Mouse (Mus musculus) stomach, postnatal 0 days (tissue): Measurements from ENCODE around the gene Gbe1. TPM values are rescaled to one million over a fixed set of nuclear protein-coding genes. Genes with fewer than 3 reads are reported as not detected.

Experiments
- ATAC-seq: fragments of 200-750 bp; cut with Nextera tagmentation; 2 replicates; pipeline ENCODE4 v1.8.0; 2017; ENCODE audit not compliant: low FRiP score, low TSS enrichment
- DNase-seq: peaks from one replicate; pipeline ENCODE4 v3.0.0-alpha.2; 2016; ENCODE audit warnings: low spot score
- H3K27ac ChIP-seq: fragments of 300-500 bp; sonication (generic); replicated peaks from 2 replicates; pipeline ENCODE4 v1.5.1; 2014; ENCODE audit warnings: mild to moderate bottlenecking, control low read depth
- H3K27me3 ChIP-seq: fragments of 300-500 bp; sonication (generic); 2 replicates; pipeline ENCODE4 v1.6.1; 2014; ENCODE audit warnings: low read length; ENCODE audit not compliant: control insufficient read depth, insufficient read depth
- H3K36me3 ChIP-seq: fragments of 300-500 bp; sonication (generic); 2 replicates; pipeline ENCODE4 v1.6.1; 2014; ENCODE audit warnings: low read length, mixed read lengths; ENCODE audit not compliant: control insufficient read depth, insufficient read depth
- H3K4me1 ChIP-seq: fragments of 300-500 bp; sonication (generic); replicated peaks from 2 replicates; pipeline ENCODE4 v1.6.1; 2014; ENCODE audit warnings: antibody characterized with exemption; ENCODE audit not compliant: control insufficient read depth, insufficient read depth
- H3K4me2 ChIP-seq: fragments of 300-500 bp; sonication (generic); replicated peaks from 2 replicates; pipeline ENCODE4 v1.6.1; 2014; ENCODE audit warnings: low read depth, mild to moderate bottlenecking, control low read depth, moderate library complexity
- H3K4me3 ChIP-seq: fragments of 300-500 bp; sonication (generic); 2 replicates; pipeline ENCODE4 v1.5.1; 2014; ENCODE audit warnings: low read depth, low read length, control low read depth
- H3K9ac ChIP-seq: fragments of 300-500 bp; sonication (generic); 2 replicates; pipeline ENCODE4 v1.6.1; 2014; ENCODE audit warnings: mild to moderate bottlenecking, low read length, control low read depth, mixed read lengths
- H3K9me3 ChIP-seq: fragments of 300-500 bp; sonication (generic); 2 replicates; pipeline ENCODE4 v1.6.1; 2016; ENCODE audit warnings: low read length; ENCODE audit not compliant: control insufficient read depth
- CTCF ChIP-seq: IDR thresholded peaks from 2 replicates; pipeline ENCODE4 v1.5.1; 2016; ENCODE audit warnings: antibody characterized with exemption, low read depth, mild to moderate bottlenecking, moderate library complexity
- EP300 ChIP-seq: optimal IDR thresholded peaks from 2 replicates; pipeline ENCODE3; 2016; ENCODE audit warnings: antibody characterized with exemption
- WGBS: fragments of 180-500 bp; shearing (Covaris S2); extraction: QIAGEN DNeasy Blood & Tissue Kit; methylation state at CpG from one replicate; pipeline ENCODE4 v1.1.7; 2014; 5-methylcytosine and 5-hydroxymethylcytosine counted together
- polyA plus RNA-seq: library from polyadenylated mRNA; unstranded; fragments of >200 nt; fragmentation: Nextera tagmentation; extraction: Ambion mirVana; gene quantifications from 2 replicates; pipeline ENCODE4 v1.2.1, GENCODE M21; 2015

The Gbe1 gene
- polyA plus RNA-seq, 1 experiment from 2014 or later, result 16.6 TPM

- Histone ChIP-seq H3K27me3 (no peaks in the 10 kb centered on the region), H3K4me1 (no peaks in the 10 kb centered on the region), H3K36me3 (no peaks in the 10 kb centered on the region), H3K9me3 (no peaks in the 10 kb centered on the region), H3K4me3 (no peak overlapping the region), H3K4me2 (no peak overlapping the region), H3K27ac (no peak overlapping the region), H3K9ac (no peak overlapping the region)
- no peak for TF ChIP-seq EP300
- TF ChIP-seq CTCF, result no peak
- DNase-seq (no peak), ATAC-seq (no peak)
- WGBS, result 59% methylated on average over 3 of the region's 3 CpGs
Observed at GRCm38 (mm10) chr16:70550835-70551234, 237.1 kb downstream of the Gbe1 start.

DNA sequence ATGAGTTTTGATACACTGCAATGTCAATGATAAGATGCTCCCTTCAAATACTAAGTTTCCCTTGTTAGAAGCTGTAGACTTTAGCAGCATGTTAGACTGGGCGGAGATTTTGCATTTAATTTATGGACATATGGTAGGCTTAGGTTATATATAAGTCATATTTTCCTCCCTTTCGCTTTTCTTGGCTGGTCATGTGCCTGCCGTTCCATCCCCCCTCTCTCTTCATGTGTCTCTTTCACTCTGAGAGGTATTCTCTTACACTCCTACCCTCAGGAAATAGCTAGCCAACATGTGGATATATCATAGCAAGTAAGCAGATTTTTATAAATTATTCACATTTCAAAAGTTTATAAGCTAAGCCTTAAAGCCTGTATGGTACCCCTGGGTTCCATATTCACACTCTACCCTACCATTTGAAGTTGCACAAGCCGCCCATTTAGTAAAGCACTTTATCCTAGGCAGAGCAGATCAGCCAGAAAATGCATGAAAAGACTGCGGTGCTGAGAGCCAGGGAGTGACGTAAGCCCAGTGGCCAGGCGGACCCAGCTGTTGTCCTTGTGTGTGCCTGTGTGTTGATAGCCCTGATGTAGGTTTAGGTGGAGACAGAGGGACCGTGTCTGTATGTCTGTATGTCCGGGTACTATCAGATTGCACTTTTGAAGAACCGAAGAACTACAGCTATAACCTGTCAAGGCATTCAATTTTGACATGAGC lies 248.0 kb downstream of the Gbe1 start:
- no peak for TF ChIP-seq CTCF
- no peak for TF ChIP-seq EP300
- no peaks in the 10 kb centered on the region for H3K4me1 ChIP-seq

GRCm38 (mm10) chr16:70562574-70562973 lies 248.8 kb downstream of the Gbe1 start:
- TF ChIP-seq CTCF, result no peak
- TF ChIP-seq EP300, result no peak

More for the DNA sequence above, 248.0 kb downstream of the Gbe1 start:
- Histone ChIP-seq H3K27me3 (no peaks in the 10 kb centered on the region), H3K4me2 (no peak overlapping the region), H3K36me3 (no peaks in the 10 kb centered on the region), H3K9me3 (no peaks in the 10 kb centered on the region), H3K9ac (no peak overlapping the region), H3K4me3 (no peak overlapping the region), H3K27ac (no peak overlapping the region)
- DNase-seq (no peak), ATAC-seq (no peak)
- 79% methylated on average over 10 of the region's 10 CpGs for WGBS

DNA sequence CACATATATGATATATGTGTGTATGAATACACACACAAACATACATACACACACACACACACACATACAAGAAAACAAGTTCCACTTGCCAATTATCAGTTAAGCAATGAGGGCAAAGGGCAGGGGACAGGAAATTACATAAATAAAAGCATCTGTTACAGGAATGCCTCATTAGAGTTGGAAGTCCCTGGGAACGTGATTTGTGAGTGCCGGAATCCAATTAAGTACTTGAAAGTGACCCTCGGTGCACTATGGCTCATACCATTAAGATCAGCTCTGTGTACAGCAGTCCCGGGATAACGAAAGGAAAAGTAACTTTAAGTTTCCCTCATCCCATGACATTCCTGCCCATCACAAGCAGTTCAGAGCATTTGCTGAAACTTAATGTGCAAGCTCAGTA lies 249.7 kb downstream of the Gbe1 start:
- no peaks in the 10 kb centered on the region for H3K36me3 ChIP-seq
- H3K4me3 ChIP-seq, result no peak overlapping the region
- H3K27ac ChIP-seq, result no peak overlapping the region
- H3K4me2 ChIP-seq, result no peak overlapping the region
- WGBS, result 62% methylated on average over 5 of the region's 5 CpGs
- H3K9ac ChIP-seq, result no peak overlapping the region
- ATAC-seq, result no peak
- TF ChIP-seq EP300 (no peak), CTCF (no peak)
- DNase-seq, result no peak
- H3K9me3 ChIP-seq, result no peaks in the 10 kb centered on the region
- H3K4me1 ChIP-seq, result no peaks in the 10 kb centered on the region
- H3K27me3 ChIP-seq, result no peaks in the 10 kb centered on the region

More at GRCm38 (mm10) chr16:70562574-70562973, 248.8 kb downstream of the Gbe1 start:
- ATAC-seq (no peak), DNase-seq (no peak)
- 77% methylated on average over 8 of the region's 8 CpGs for WGBS
- Histone ChIP-seq H3K9ac (no peak overlapping the region), H3K36me3 (no peaks in the 10 kb centered on the region), H3K4me2 (no peak overlapping the region), H3K4me3 (no peak overlapping the region), H3K27ac (no peak overlapping the region), H3K27me3 (no peaks in the 10 kb centered on the region), H3K4me1 (no peaks in the 10 kb centered on the region), H3K9me3 (no peaks in the 10 kb centered on the region)

GRCm38 (mm10) chr16:70568341-70569265 lies 254.9 kb downstream of the Gbe1 start:
- 52% methylated on average over 23 of the region's 23 CpGs for WGBS
- TF ChIP-seq EP300 (no peak), CTCF (peak; percentile 85)
- H3K9me3 ChIP-seq, result no peaks in the 10 kb centered on the region
- H3K4me2 ChIP-seq, result no peak overlapping the region
- DNase-seq (peak; percentile 21), ATAC-seq (peak; percentile 42; the same call in 1 of the 2 replicates)
- H3K27me3 ChIP-seq, result no peaks in the 10 kb centered on the region
- no peaks in the 10 kb centered on the region for H3K36me3 ChIP-seq
- no peak overlapping the region for H3K4me3 ChIP-seq
- no peak overlapping the region for H3K27ac ChIP-seq
- no peaks in the 10 kb centered on the region for H3K4me1 ChIP-seq
- no peak overlapping the region for H3K9ac ChIP-seq
